Mouse (Mus musculus) cerebellum, postnatal 25 days (tissue): Measurements from ENCODE around the gene Pnlip.

Experiments used
- DNase-seq, 2 experiments: peaks; one replicate each; pipeline ENCODE4 v3.0.0; 2021; ENCODE audit warnings: mixed read lengths in 2 of 2

Pnlip gene

GRCm38 (mm10) chr19:58727756-58728155 lies 75.5 kb downstream of the Pnlip start:
- DNase-seq: no peak

DNA sequence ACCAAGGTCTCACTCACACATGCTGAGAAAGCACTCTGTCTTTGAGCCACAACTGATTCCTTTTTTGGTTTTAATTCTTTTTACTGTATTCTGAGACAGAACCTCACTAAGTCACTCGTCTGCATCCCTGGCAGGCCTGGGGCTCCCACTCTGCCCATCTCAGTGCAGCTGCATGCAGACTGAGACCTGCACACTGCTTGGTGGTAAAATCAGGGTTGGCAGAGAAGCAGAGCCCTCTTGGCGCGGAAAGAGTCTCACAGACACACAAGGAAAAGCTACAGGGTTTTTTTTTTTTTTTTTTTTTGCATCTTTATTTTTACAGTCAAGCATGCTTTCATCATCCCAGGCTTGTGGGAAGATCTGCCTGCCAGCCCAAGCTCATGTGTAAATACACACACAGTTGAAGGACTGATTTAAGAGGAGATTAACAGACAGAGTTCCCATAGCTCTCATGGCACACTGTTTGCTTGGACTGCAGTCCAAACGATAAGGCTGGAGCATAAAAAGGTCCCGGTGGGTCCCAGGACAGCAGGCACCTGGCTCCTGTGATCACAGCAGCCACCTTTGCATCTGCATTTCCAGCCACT lies 76.2 kb downstream of the Pnlip start, which contains the start of gene Pnliprp1:
Gene Pnliprp1, plus strand, starts transcription at position 443 of the 587 bp plus-strand sequence.
- no peak for DNase-seq
